Mouse (Mus musculus): Measurements from ENCODE around the gene Acsf2. TPM values are rescaled to one million over a fixed set of nuclear protein-coding genes. Genes with fewer than 3 reads are reported as not detected.

Acsf2 gene
- total and polyA plus RNA-seq, 3 experiments = 0.27 to 1.6 (median 1.6) TPM

- DNase-seq (ENCODE audit: low spot score) (no peak), ATAC-seq (ENCODE audit: extremely low read depth, insufficient number of reproducible peaks, low FRiP score, poor library complexity, severe bottlenecking) (no peak)
- H3K27me3 ChIP-seq (ENCODE audit: insufficient read depth, low read length) = peaks cover 5% of the 10 kb centered on the region; the same call in 1 of the 2 replicates
- TF ChIP-seq POLR2AphosphoS5 (IDR thresholded peaks at IDR 0.05; ENCODE audit: insufficient replicate concordance, low read depth, low read length) = no peak
- no peak for TF ChIP-seq GATA1 (IDR thresholded peaks at IDR 0.05; ENCODE audit: borderline replicate concordance, low read length)
- no peak for TF ChIP-seq CTCF (IDR thresholded peaks at IDR 0.05; ENCODE audit: low read depth, low read length)
- no peak for TF ChIP-seq TAL1 (conservative IDR thresholded peaks at IDR 0.05; ENCODE audit: low read depth, low read length)
- no peak for TF ChIP-seq GATA2 (IDR thresholded peaks at IDR 0.05; ENCODE audit: borderline replicate concordance, low read depth, low read length)
- H3K4me1 ChIP-seq (ENCODE audit: insufficient read depth, low read depth, low read length) = no peaks in the 10 kb centered on the region
- no peak overlapping the region for H3K4me3 ChIP-seq (ENCODE audit: low read depth, low read length)
- H3K36me3 ChIP-seq (replicated peaks) = no peaks in the 10 kb centered on the region
- no peaks in the 10 kb centered on the region for H3K9me3 ChIP-seq (replicated peaks)
These were observed 16.6 kb downstream of the Acsf2 start for GRCm38 (mm10) chr11:94585091-94585490.

- DNase-seq (ENCODE audit: low spot score) = no peak
- H3K4me3 ChIP-seq (ENCODE audit: low read depth, low read length) = no peak overlapping the region
- no peak for ATAC-seq (ENCODE audit: extremely low read depth, insufficient number of reproducible peaks, low FRiP score, poor library complexity, severe bottlenecking)
- no peaks in the 10 kb centered on the region for H3K4me1 ChIP-seq (ENCODE audit: insufficient read depth, low read depth, low read length)
- H3K9me3 ChIP-seq (replicated peaks) = no peaks in the 10 kb centered on the region
- no peak for TF ChIP-seq POLR2AphosphoS5 (IDR thresholded peaks at IDR 0.05; ENCODE audit: insufficient replicate concordance, low read depth, low read length)
- no peak for TF ChIP-seq GATA2 (IDR thresholded peaks at IDR 0.05; ENCODE audit: borderline replicate concordance, low read depth, low read length)
- no peaks in the 10 kb centered on the region for H3K36me3 ChIP-seq (replicated peaks)
- H3K27me3 ChIP-seq (ENCODE audit: insufficient read depth, low read length) = peaks cover 5% of the 10 kb centered on the region; the same call in 1 of the 2 replicates
These were observed 21.4 kb downstream of the Acsf2 start for GRCm38 (mm10) chr11:94580111-94580740.

GRCm38 (mm10) chr11:94576361-94576760 is 25.3 kb downstream of the Acsf2 start:
- Histone ChIP-seq H3K27me3 (ENCODE audit: insufficient read depth, low read length) (peaks cover 4% of the 10 kb centered on the region; the same call in 1 of the 2 replicates), H3K9me3 (replicated peaks) (no peaks in the 10 kb centered on the region), H3K4me1 (ENCODE audit: insufficient read depth, low read depth, low read length) (no peaks in the 10 kb centered on the region), H3K36me3 (replicated peaks) (no peaks in the 10 kb centered on the region), H3K4me3 (ENCODE audit: low read depth, low read length) (no peak overlapping the region)
- ATAC-seq (ENCODE audit: extremely low read depth, insufficient number of reproducible peaks, low FRiP score, poor library complexity, severe bottlenecking) = no peak
- TF ChIP-seq TAL1 (conservative IDR thresholded peaks at IDR 0.05; ENCODE audit: low read depth, low read length) = no peak
- no peak for TF ChIP-seq GATA1 (IDR thresholded peaks at IDR 0.05; ENCODE audit: borderline replicate concordance, low read length)
- no peak for DNase-seq (ENCODE audit: low spot score)

GRCm38 (mm10) chr11:94575036-94575435 is 26.6 kb downstream of the Acsf2 start:
- H3K27me3 ChIP-seq (ENCODE audit: insufficient read depth, low read length) = peaks cover 7% of the 10 kb centered on the region
- no peak for ATAC-seq (ENCODE audit: extremely low read depth, insufficient number of reproducible peaks, low FRiP score, poor library complexity, severe bottlenecking)
- H3K36me3 ChIP-seq (replicated peaks) = no peaks in the 10 kb centered on the region
- no peak overlapping the region for H3K4me3 ChIP-seq (ENCODE audit: low read depth, low read length)
- H3K9me3 ChIP-seq (replicated peaks) = no peaks in the 10 kb centered on the region
- no peak for DNase-seq (ENCODE audit: low spot score)
- H3K4me1 ChIP-seq (ENCODE audit: insufficient read depth, low read depth, low read length) = no peaks in the 10 kb centered on the region
- TF ChIP-seq GATA1 (IDR thresholded peaks at IDR 0.05; ENCODE audit: borderline replicate concordance, low read length) (no peak), GATA2 (IDR thresholded peaks at IDR 0.05; ENCODE audit: borderline replicate concordance, low read depth, low read length) (no peak), CTCF (IDR thresholded peaks at IDR 0.05; ENCODE audit: low read depth, low read length) (no peak), TAL1 (conservative IDR thresholded peaks at IDR 0.05; ENCODE audit: low read depth, low read length) (no peak), POLR2AphosphoS5 (IDR thresholded peaks at IDR 0.05; ENCODE audit: insufficient replicate concordance, low read depth, low read length) (no peak)

DNA sequence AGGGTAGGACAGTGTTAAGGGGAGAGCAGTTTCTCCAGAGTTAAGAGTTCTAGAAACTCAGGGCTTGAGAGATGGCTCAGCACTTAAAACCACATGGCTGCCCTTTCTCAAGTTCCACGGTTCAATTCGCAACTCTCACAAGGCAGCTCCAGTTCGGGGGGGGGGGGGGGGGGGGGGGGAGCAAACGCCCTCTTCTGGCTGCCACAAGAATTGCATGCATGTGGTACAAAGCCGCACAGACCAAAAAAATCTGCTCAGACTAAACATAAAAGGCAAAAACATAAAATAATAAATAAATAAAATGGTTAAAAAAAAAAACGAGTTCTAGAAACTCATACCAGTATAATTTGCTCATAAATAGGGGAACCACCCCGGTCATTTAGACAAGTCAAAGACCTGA is 27.1 kb downstream of the Acsf2 start:
- no peak for ATAC-seq (ENCODE audit: extremely low read depth, insufficient number of reproducible peaks, low FRiP score, poor library complexity, severe bottlenecking)
- H3K36me3 ChIP-seq (replicated peaks) = no peaks in the 10 kb centered on the region

DNA sequence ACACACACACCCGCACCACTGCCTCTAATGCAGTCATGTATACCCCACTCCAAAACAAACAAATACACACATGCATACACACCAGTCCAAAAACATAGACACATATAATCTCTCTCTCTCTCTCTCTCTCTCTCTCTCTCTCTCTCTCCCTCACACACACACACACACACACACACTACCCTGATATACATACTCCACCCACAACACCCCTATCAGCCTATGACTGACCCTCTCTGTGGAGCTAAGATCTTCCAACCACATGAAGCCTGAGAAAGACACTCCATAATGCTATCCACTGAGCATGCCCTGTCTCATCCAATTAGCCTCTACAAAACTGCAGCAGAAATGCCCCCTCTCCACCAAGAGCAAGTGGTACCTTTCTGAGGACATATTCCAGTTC is 29.8 kb downstream of the Acsf2 start:
- Histone ChIP-seq H3K9me3 (replicated peaks) (no peaks in the 10 kb centered on the region), H3K36me3 (replicated peaks) (no peaks in the 10 kb centered on the region), H3K4me3 (ENCODE audit: low read depth, low read length) (no peak overlapping the region), H3K27me3 (ENCODE audit: insufficient read depth, low read length) (peaks cover 16% of the 10 kb centered on the region), H3K4me1 (ENCODE audit: insufficient read depth, low read depth, low read length) (no peaks in the 10 kb centered on the region)
- ATAC-seq (ENCODE audit: extremely low read depth, insufficient number of reproducible peaks, low FRiP score, poor library complexity, severe bottlenecking) (no peak), DNase-seq (ENCODE audit: low spot score) (no peak)
- TF ChIP-seq GATA2 (IDR thresholded peaks at IDR 0.05; ENCODE audit: borderline replicate concordance, low read depth, low read length) (no peak), TAL1 (conservative IDR thresholded peaks at IDR 0.05; ENCODE audit: low read depth, low read length) (no peak), POLR2AphosphoS5 (IDR thresholded peaks at IDR 0.05; ENCODE audit: insufficient replicate concordance, low read depth, low read length) (no peak), CTCF (IDR thresholded peaks at IDR 0.05; ENCODE audit: low read depth, low read length) (no peak), GATA1 (IDR thresholded peaks at IDR 0.05; ENCODE audit: borderline replicate concordance, low read length) (no peak)

More for the DNA sequence above, 27.1 kb downstream of the Acsf2 start:
- no peaks in the 10 kb centered on the region for H3K4me1 ChIP-seq (ENCODE audit: insufficient read depth, low read depth, low read length)
- H3K27me3 ChIP-seq (ENCODE audit: insufficient read depth, low read length) = peaks cover 7% of the 10 kb centered on the region
- TF ChIP-seq POLR2AphosphoS5 (IDR thresholded peaks at IDR 0.05; ENCODE audit: insufficient replicate concordance, low read depth, low read length) (no peak), GATA1 (IDR thresholded peaks at IDR 0.05; ENCODE audit: borderline replicate concordance, low read length) (no peak), CTCF (IDR thresholded peaks at IDR 0.05; ENCODE audit: low read depth, low read length) (no peak), TAL1 (conservative IDR thresholded peaks at IDR 0.05; ENCODE audit: low read depth, low read length) (no peak), GATA2 (IDR thresholded peaks at IDR 0.05; ENCODE audit: borderline replicate concordance, low read depth, low read length) (no peak)
- H3K4me3 ChIP-seq (ENCODE audit: low read depth, low read length) = no peak overlapping the region
- DNase-seq (ENCODE audit: low spot score) = no peak
- H3K9me3 ChIP-seq (replicated peaks) = no peaks in the 10 kb centered on the region
